Mouse (Mus musculus) brain, embryonic 14.5 days (tissue): ENCODE results near the gene Mns1. TPM values are rescaled to one million over a fixed set of nuclear protein-coding genes. Genes with fewer than 3 reads are reported as not detected.
A peak's percentile ranks its signal among the peaks of the same experiment; 100 is the strongest.

Experiments used
- DNase-seq: peaks from one replicate; pipeline ENCODE4 v3.0.0-alpha.2; 2011; ENCODE audit warnings: low read depth
- CTCF ChIP-seq: fragments of 200-500 bp; IDR thresholded peaks from 2 replicates; pipeline ENCODE4 v1.5.1; 2012; ENCODE audit warnings: inconsistent platforms, mild to moderate bottlenecking, moderate library complexity, borderline replicate concordance; ENCODE audit not compliant: insufficient read depth, insufficient read length; ENCODE audit errors: extremely low read depth
- POLR2A ChIP-seq: fragments of 200-500 bp; IDR thresholded peaks from 2 replicates; pipeline ENCODE4 v1.6.1; 2012; ENCODE audit warnings: mild to moderate bottlenecking, inconsistent platforms, borderline replicate concordance; ENCODE audit not compliant: poor library complexity, insufficient read depth, insufficient read length, severe bottlenecking; ENCODE audit errors: extremely low read depth
- polyA plus RNA-seq: library from polyadenylated mRNA; depleted of rRNA; stranded (reverse); fragments of >200 nt; gene quantifications from 2 replicates; pipeline ENCODE4 v1.2.3, GENCODE M21; 2012

Gene Mns1
- polyA plus RNA-seq, 1 experiment: 6.7 TPM

DNA sequence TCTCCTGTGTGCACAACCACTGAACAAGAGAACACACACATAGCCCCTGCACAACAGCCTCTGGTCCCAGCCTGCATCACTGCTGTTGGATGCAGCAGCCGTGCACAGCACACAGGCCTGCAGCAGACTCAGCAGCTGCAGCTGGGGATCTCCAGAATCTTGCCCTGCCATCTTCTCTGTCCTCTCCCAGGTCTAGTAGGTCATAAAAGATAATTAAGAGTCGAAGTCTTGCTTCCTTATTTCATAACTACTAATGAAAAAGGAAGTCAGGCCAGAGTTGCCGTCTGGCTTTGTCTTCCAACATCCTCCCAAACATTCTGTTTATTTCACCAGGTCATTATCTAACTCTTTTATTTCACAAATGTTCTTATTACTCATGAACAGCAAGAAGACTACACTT, 23.0 kb downstream of the Mns1 start:
- DNase-seq: no peak
- TF ChIP-seq POLR2A: no peak
- no peak for TF ChIP-seq CTCF

DNA sequence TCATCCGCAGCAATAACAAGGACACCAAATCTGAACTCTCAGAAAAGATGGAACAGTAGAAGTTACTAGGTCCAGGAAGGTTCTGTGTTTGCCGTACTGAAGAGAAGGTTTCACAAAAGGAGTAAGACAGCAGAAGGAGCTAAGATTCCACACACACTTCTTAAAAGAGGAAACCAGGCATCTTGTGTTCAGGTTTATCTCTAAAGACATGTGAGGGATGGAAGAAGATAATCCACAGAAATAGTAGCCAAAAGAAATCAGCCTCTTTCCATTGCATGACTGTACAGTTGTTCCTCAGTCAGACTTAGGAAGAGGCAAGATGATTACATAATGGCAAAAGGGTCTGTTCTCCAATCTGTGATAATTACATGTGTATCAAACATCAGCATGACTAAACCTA, 24.6 kb downstream of the Mns1 start:
- TF ChIP-seq CTCF (no peak), POLR2A (no peak)
- no peak for DNase-seq

DNA sequence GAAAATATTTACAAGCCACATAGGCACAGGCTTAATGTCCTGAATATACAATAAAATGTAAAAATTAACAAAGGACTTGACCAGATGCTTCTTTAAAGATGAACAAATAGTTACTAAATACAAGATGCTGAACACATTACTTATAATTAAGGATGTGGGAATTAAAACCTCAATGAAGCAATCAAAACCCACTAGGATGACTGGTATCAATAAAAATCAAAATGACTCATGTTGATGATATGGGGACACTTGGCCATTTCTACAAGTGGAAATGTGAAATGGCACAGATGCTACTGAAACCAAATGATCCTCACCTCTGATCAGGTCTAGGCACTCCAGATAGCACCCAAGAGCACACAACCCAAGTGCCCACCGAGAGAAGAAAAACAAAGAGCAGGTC, 27.0 kb downstream of the Mns1 start:
- DNase-seq: no peak
- no peak for TF ChIP-seq CTCF
- no peak for TF ChIP-seq POLR2A

DNA sequence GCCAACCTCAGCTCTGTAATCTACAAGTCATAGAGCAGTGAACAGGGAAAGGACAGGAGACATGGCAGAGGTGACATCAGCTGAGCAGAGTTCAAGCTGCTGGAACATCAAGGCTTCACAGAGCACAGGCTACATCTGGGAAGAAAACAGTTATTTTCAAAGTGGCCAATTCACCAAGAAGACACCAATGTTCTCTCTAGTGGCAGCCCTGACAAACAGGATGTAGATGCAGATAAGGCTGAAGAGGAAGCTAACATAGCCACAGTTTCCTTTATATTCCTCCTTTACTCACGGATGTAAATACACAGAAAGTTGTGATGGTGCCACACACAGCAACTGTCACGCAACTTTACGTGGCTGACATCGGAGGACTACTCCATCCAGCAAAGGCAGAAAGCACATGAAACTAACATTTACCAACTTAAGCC, 28.0 kb downstream of the Mns1 start:
- DNase-seq: no peak
- no peak for TF ChIP-seq CTCF
- no peak for TF ChIP-seq POLR2A

DNA sequence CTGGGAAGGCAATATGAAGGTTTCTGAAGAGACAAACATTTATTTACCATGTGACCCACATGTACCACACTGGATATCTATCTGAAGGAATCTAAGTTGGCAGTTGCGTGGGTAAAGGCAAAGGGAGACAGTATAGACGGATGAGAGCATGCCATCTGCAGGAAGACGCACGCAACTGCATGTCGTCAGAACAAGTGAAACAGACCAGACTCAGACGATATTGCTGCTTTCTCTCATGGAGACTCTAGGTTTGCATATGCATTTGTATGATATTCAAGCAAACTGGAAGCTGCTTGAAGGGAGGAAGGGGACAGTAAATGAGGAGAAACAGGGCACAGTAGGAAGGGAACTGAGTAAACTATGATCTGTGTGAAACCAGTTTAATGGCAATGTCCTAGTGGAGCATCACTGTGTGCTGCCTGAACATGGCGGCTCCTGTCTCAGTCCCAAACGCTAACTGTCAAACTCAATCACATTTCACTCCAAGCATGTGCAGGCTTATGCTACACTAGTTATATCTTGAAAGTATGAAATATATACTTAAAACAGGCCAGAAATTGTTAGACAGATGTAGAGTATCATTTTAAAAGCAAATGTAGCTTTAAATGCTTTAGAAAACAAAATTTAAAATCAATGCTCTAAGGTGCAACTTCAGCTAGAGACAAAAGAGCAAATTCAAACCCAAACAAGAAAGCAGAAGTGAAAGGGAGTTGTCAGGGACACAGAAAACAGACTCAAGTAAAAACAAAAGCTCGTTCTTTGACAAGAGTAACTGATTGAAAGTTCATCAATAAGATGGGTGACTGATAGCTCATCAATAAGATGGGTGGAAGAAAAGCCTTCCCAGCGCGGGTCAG, 30.0 kb downstream of the Mns1 start:
- no peak for TF ChIP-seq POLR2A
- peak; percentile 72 for TF ChIP-seq CTCF
- peak; percentile 41 for DNase-seq

DNA sequence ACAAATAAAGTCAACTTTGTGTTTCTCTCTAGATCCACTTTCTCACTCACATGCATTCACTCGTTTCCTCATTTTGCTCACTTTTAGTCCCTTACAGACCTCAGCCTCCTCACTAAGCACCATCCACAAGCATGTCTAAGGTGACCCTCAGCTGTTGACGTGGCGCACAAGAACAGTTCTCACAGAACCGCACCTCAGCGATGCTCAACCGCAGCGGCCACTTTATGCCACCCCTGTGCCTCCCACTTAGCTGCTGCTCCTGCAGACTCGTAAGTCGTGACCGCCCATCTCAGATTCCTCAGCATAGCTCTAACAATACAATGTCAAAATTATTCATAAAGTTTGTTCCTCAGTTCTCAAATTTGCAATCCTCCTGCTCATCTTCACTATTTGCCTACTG, 30.8 kb downstream of the Mns1 start:
- DNase-seq: no peak
- no peak for TF ChIP-seq POLR2A
- TF ChIP-seq CTCF: no peak

DNA sequence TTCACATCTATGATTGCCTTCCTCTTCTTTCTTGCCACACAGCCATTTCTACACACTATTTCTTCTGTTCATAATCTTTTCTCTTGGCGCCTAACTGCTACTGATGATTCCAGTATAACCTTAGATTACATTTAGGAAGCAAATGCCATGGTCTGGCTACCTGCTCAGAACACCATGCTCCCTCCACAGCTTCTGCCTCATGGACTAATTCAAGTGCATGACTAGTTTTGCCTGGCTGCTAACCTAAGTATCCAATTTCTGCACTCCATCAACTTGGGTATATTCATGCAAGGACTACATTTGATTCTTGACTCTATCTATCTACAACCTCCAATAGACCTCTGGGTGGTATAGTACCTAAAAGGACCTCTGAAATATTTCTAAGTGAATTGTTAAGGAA, 32.0 kb downstream of the Mns1 start:
- TF ChIP-seq CTCF (no peak), POLR2A (no peak)
- DNase-seq: no peak

DNA sequence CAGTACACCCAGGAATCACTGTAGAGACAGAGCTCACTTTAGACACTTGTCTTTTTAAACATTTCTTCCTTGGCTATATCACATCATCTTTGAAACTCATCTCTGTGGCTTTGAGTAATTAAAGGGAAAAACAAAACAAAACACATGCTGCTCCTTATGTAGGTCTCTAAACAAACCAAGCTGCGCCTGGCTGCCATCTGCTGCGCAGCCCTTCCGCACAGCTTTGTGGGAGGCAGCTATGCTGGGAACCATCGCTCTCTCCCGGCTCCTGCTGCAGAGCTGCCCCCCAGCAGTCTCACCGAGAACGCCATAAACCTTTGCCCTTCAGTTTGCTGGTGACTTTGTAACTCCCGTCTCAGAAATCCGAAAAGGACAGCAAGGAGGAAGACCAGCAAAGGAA, 37.7 kb downstream of the Mns1 start:
- peak; percentile 42 for DNase-seq
- no peak for TF ChIP-seq POLR2A
- no peak for TF ChIP-seq CTCF

DNA sequence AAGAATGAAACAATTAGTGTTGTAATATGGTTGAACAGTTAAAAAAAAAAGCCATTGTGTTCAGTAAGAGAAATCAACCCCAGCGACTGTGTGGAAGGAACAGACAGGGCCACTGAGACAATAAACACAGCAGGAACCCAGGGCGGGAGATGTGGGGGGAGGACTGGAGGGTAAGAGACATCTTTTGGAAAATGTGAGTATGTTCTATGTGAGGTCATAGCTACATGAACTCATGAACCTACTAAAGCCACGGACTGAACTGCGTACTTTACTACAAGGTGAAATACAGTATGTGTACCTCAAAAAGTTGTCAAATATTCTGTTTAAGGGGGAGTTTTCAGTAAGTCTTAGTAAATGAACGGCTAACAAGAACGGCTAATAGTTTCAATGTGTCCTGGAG, 39.5 kb downstream of the Mns1 start:
- no peak for DNase-seq
- TF ChIP-seq CTCF (no peak), POLR2A (no peak)

DNA sequence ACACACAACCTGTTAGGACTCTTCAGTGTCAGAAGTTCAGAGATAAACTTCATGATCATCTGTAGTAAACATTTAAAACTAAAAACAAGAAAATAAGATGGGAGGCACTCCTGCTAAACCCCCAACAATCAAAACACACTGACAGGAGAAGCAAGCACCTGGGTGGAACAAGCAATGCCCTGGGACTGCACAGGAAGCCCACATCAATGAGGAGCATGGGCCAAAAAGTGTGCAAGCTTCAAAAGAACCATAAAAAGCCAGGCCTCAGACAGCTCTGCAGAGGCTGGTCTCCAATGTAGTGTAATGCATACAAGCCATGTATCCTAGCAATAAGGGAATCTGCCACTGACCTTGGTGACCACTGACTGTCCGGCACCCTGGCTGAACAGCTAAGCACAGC, 41.5 kb downstream of the Mns1 start:
- no peak for DNase-seq
- TF ChIP-seq CTCF (no peak), POLR2A (no peak)

DNA sequence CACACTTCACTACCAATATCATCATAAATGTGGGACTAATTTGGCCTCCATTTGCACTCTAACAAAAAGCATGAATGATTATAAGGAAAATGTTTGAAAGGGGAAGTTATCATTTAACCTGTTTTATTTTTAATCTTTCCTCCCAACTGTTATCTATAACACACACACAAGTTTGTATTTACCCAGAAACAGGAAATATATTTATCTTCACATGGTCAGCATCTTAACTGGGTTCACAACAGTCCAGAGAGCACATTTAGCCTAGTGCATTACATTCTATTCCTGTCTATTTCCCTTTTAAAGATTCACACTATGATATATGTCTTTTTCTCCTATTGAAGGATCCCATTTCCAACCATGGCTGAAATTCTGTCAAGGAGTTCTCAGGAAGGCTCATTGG, 50.7 kb downstream of the Mns1 start:
- TF ChIP-seq CTCF (no peak), POLR2A (no peak)
- no peak for DNase-seq

DNA sequence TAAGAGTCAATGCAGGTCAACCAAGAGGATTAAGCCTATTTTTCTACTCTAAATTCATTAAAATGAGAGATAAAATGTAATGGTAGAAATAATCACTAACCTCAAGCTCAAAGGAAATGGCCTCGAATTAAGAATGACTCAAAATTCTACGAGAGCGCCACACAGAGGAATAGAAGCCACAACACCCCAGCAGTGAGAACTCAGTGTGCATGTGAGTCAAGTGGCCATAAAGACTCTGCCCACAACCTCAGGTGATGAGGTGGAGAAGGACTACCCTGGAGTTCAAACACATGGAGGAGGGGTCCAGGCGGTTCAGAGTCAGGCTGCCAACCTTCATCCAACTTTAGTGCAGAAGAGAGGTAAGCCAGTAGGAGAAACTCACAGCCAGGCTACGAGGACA, 51.3 kb downstream of the Mns1 start:
- DNase-seq: no peak

More for the DNA sequence above, 51.3 kb downstream of the Mns1 start:
- TF ChIP-seq CTCF (no peak), POLR2A (no peak)
